Mouse (Mus musculus) cerebellum, adult 9-10 months (tissue): Measurements from ENCODE around the gene Kcnk10.

Experiments used
- DNase-seq: peaks from one replicate; pipeline ENCODE4 v3.0.0; 2022

Kcnk10 gene

DNA sequence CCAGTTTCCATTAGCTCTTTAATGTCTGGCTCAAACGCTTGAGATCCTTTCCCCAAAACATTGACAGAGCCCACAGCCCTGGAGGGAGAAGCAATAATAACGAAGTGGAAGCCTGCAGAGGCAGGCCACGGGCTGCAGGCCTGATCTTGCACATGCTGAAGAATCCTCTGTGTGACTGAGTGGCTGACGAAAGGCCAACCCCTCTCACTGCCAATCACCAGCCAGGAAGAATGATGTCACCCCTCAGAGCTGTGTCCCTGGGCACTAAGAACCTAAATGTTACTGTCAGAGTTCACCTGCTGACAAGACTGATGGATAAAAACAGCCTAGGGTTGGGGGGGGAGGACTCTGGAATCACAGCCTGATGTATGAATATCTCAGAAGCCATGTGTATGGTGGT, 72.5 kb downstream of the Kcnk10 start:
- no peak for DNase-seq

DNA sequence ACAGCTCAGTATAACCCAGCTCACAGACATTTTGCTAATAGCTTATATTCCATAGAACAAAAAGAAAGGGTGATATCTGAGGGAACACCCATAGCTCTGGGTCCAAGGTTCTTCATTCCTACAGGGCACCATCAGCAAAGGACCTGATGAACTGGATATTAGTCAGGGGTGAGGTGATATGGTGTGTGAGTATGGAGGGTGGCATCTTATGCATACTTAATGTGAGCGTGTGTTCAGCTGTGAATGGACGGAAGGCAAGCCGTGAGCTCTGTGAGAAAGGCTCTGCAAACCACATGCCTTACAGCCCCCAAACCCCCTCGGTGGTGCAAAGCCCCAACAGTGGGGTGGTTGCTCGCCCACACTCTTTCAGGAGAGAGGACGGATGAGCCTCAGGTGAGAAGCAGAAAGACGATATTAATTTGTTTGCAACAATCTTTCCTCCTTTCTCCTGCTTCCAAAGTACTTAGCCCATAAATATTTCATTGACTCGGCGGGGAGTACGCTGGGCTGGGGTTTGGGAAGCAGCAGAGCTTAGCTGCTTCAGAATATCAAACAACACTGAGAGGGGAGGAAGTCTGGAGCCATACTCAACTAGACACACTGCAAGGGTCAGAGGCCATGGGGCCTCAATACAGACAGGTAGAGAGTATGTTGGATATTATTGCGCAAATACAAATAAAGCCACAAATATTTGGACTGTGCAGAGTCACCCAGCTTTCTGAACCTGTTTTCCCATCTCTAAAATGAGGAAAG, 76.4 kb downstream of the Kcnk10 start:
- no peak for DNase-seq

DNA sequence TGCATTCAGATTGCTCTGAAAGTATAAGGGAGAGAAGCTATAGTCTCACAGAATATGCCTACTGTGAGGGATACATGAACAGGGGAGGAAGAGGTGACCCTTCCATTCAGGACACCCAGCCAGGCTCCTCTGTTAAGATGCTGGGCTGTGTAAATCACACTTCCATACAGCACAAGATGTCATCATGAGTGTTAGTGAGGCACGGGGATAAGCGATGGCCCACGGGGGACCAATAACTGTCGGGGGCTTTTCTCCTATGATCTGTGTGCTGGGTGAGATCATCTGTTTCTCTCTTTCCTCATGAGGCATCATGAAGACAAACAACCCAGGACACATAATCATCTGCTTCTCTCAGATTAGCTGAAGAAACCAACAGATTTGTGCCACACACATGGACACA, 77.1 kb downstream of the Kcnk10 start:
- no peak for DNase-seq

DNA sequence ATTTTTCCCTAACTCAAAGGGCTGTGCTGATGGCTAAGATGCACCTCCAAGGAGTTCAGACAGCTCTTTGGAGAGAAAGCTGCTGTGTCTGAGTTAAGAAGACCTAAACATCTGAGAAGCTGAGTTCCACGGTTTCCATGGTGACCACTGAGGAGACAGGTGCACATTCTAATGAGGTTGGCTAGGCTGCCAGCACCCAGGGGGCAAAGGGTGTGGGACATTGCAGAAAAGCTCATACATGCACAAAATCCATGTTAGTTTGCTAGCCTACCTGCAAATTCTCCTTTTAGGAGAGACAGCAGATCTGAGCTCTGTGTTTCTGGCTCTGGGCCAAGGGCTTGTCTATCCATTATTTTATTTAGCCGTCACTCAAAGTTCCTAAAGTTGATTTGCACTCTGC, 96.7 kb downstream of the Kcnk10 start:
- peak; percentile 84 for DNase-seq

DNA sequence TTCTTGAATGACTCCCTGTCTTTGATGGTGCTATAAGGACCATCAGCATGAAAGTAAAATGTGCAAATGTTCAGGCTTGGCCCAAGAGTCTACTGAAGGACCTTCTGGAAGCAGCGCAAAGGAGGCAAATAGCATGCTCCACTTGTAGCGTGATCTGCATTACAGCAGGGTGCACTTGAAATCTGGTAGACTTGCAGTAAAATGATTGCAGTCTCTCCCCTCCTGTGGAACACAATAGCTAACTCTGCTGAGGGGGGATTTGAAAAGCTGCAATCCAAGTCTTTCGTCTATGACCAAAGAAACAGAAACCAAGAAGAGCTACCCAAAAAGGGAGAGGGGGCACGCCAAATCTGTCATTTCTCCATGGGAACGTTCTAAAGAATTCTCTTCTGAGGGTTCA, 97.1 kb downstream of the Kcnk10 start:
- no peak for DNase-seq

GRCm38 (mm10) chr12:98477673-98478461, 100.2 kb downstream of the Kcnk10 start:
- no peak for DNase-seq

DNA sequence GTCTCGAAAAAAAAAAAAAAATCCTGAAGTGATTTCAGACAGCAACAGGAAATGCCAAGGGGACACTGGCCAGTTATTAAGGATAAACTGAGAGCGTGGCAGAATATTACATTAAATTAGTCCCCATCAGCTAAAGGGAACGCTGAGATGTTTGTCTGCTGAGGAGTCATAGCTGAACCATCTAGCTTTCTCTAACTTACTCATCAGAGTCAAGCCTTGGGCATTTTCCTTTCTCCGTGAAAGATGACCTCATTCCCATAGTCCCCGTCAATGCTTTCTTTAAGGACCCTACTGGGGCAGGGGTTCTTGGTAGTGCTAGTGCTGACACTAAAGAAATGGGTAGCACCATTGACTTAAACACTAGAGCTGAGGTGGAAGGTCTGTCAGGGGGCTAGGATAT, 106.9 kb downstream of the Kcnk10 start:
- no peak for DNase-seq

- no peak for DNase-seq
Measured at GRCm38 (mm10) chr12:98470097-98470496, 108.0 kb downstream of the Kcnk10 start.

- peak; percentile 71 for DNase-seq
Measured at GRCm38 (mm10) chr12:98467793-98468192, 110.3 kb downstream of the Kcnk10 start.

GRCm38 (mm10) chr12:98459889-98460288, 118.2 kb downstream of the Kcnk10 start:
- DNase-seq = peak; percentile 73

GRCm38 (mm10) chr12:98458944-98459343, 119.2 kb downstream of the Kcnk10 start:
- DNase-seq = no peak

- peak; percentile 94 for DNase-seq
Measured at GRCm38 (mm10) chr12:98458516-98458915, 119.6 kb downstream of the Kcnk10 start.

DNA sequence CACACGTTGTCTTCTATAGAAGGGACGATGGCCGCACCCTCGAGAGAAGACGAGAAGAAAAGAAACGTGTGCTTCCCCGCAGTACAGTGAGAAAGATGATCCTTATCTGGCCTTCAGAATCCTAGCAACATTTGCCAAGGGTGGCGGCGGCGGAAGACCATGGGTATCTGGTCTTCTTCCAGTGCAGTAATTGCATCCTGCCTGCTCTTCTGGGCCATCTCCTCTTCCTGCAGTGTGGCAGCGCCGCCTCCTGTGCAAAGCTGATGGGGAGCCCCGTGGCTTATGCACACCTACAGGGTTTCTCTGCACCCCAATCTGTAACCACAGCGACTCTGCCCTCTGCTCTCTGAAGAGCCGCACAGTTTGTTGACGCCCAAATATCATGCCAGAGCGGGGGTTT, 124.9 kb downstream of the Kcnk10 start:
- DNase-seq = peak; percentile 95

GRCm38 (mm10) chr12:98452646-98453045, 125.5 kb downstream of the Kcnk10 start:
- peak; percentile 86 for DNase-seq

DNA sequence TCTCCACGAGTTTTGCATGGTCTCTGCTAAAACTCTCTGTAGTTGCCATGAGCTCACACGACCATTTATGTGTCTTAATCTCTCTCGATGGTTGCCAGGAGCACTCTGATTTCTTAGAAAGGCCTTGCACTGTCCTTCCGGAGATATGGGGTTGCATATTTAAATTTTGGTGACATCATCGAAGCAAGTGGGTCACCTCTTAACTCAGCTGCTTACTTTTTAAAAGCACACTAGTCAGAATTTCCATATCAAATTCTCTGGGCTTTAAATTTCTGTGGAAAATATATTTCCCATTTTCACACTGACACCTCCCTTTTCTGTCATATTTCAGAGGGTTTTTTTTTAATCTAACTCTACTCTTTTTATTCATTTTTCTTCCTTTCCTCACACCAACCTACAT, 132.5 kb downstream of the Kcnk10 start:
- no peak for DNase-seq

GRCm38 (mm10) chr12:98444860-98445259, 133.2 kb downstream of the Kcnk10 start:
- no peak for DNase-seq

DNA sequence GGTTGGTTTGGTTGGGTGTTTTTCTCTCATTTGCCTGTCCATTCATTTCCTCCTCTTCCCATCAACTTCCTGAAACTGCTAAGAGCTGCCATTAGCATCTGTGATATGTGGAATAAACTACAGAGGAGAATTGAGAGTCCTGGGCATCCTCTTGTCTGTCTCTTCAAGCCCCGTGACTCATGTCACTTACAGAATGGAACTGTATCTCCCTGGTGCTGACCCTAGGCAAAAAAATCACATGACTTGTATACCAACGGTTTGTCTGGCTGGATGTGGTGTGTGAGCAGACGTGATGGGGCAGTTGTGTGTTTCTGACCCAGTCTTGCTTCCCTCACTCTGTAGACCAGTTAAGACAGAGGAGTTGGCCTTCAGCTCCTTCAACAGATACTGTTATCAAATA, 134.4 kb downstream of the Kcnk10 start:
- DNase-seq = no peak

GRCm38 (mm10) chr12:98438080-98438479, 140.0 kb downstream of the Kcnk10 start:
- DNase-seq = no peak

GRCm38 (mm10) chr12:98430683-98431082, 147.4 kb downstream of the Kcnk10 start:
- DNase-seq = no peak

DNA sequence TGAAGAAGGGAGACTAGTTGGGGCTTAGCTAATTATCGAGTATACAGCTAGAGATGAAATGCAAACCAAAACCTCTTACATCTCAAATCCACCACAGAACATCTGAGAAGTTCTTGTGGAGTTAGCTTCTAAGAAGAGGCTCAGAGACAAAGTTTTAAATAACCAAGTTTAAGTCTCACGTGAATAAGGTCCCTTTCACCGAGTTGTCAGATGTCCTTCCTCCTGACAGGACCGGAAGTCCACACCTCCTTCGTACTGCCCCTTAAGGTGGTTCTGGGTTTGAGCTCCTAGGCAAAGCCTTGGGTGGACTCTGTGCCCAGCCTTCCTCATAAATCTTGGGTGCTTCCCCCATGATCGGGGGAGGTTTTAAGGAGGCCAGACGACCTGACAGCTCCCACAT, 156.8 kb downstream of the Kcnk10 start:
- DNase-seq = no peak

GRCm38 (mm10) chr12:98419849-98420248, 158.3 kb downstream of the Kcnk10 start:
- DNase-seq = no peak

DNA sequence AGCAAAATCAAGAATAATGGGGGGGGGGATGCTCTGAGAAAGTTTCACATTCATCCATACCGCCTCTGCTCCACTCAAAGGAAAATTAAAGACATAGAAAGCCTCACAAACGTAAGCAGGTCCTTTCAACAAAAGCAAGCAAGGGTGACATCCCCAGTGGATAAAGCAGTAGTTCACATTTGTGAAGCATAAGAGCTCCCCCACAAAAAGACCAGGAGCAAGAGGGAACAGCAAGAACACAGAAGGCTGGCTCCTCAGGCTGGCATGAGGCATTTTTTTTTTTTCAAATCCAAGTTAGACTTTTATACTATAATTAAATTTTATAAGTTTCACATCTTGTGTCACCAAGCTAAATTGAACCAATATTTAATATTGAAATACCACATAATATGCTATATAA, 168.5 kb downstream of the Kcnk10 start:
- peak; percentile 55 for DNase-seq

- DNase-seq = no peak
Measured at GRCm38 (mm10) chr12:98406598-98406997, 171.5 kb downstream of the Kcnk10 start.

DNA sequence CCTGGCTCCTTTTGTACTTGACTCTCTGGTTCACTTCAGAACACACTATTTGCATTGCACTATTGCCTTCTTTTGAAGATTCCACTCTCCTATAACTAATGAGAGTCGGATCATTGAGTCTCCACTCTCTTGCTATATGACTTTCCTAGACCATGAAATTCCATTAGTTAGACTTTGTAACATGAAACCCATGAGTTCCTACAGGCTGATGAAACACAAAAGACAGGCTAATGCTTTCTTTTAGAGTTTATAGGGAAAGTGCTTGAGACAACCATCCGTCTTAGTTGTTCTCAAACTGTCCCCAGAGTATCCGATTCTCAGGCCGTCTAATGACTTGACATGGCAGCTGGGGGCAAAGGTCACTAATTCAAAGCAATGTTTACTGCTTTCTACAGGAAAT, 172.0 kb downstream of the Kcnk10 start:
- no peak for DNase-seq
